ENCODE assay signal across 8 mouse cellular contexts in the genomic region with DNA sequence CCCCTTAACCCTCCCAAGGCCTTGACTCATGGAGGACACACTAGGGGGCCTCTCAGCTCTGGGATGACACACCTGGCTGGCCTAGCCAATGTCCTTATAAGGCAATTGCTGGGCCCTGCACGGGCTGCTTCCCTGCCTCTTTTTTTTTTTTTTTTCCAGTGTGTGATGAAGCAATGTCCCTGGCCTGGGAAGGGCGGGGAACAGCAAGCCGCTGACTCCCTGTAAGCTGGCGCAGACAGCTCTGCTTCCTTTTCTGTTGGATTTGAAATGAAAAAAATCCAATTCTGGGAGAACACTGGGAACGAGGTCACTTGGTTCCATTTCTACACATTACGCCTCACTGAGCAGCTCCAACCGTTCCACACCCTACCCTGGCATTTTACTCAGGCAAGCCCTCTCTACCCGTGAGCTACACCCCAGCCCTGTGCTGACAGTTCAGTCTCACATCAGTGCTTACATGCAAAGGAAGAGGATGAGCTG.
DNase-seq lines count a peak whose midpoint lies in the region; ATAC-seq and TF ChIP-seq lines count a peak whose summit lies in the region.

No protein-coding gene starts in this region.

- no peaks in the 10 kb centered on the region for H3K36me3 ChIP-seq in midbrain, embryonic 13.5 days
- H3K36me3 ChIP-seq in midbrain, embryonic 11.5 days (ENCODE audit: control insufficient read depth, insufficient read depth, low read length): no peaks in the 10 kb centered on the region
- no peaks in the 10 kb centered on the region for H3K36me3 ChIP-seq in heart, embryonic 11.5 days (ENCODE audit: control insufficient read depth, insufficient read depth, low read length)
- no peaks in the 10 kb centered on the region for H3K36me3 ChIP-seq in liver, embryonic 14.5 days (replicated peaks; ENCODE audit: control insufficient read depth, insufficient read depth, low read depth)
- H3K36me3 ChIP-seq in stomach, postnatal 0 days (ENCODE audit: control insufficient read depth, insufficient read depth, low read length): no peaks in the 10 kb centered on the region

- no peaks in the 10 kb centered on the region for H3K9me3 ChIP-seq in midbrain, embryonic 13.5 days
- H3K9me3 ChIP-seq in midbrain, embryonic 11.5 days (ENCODE audit: control insufficient read depth, low read length): no peaks in the 10 kb centered on the region
- no peaks in the 10 kb centered on the region for H3K9me3 ChIP-seq in heart, embryonic 11.5 days (replicated peaks; ENCODE audit: control insufficient read depth, low read length)
- H3K9me3 ChIP-seq in liver, embryonic 14.5 days (ENCODE audit: control insufficient read depth, low read length): no peaks in the 10 kb centered on the region
- H3K9me3 ChIP-seq in stomach, postnatal 0 days (ENCODE audit: control insufficient read depth, low read length): no peaks in the 10 kb centered on the region

- TF ChIP-seq EP300 in liver, embryonic 14.5 days (IDR thresholded peaks at IDR 0.05; ENCODE audit: low read depth): no peak
- no peak for TF ChIP-seq EP300 in stomach, postnatal 0 days (optimal IDR thresholded peaks at IDR 0.05)

- H3K4me3 ChIP-seq in midbrain, embryonic 13.5 days (replicated peaks): no peak overlapping the region
- H3K4me3 ChIP-seq in midbrain, embryonic 11.5 days (ENCODE audit: low read depth, low read length): no peak overlapping the region
- H3K4me3 ChIP-seq in heart, embryonic 11.5 days (ENCODE audit: low read depth, low read length): no peak overlapping the region
- no peak overlapping the region for H3K4me3 ChIP-seq in liver, embryonic 14.5 days (ENCODE audit: insufficient read depth in 1 of 2, low read depth in 2 of 2, low read length in 2 of 2)
- H3K4me3 ChIP-seq in stomach, postnatal 0 days (ENCODE audit: low read depth, low read length): no peak overlapping the region

- H3K27ac ChIP-seq in midbrain, embryonic 13.5 days: peak overlapping the region; percentile 11; the same call in 1 of the 2 replicates
- H3K27ac ChIP-seq in midbrain, embryonic 11.5 days (ENCODE audit: low read depth, low read length): no peak overlapping the region
- H3K27ac ChIP-seq in heart, embryonic 11.5 days (ENCODE audit: low read depth, low read length): no peak overlapping the region
- no peak overlapping the region for H3K27ac ChIP-seq in liver, embryonic 14.5 days
- H3K27ac ChIP-seq in stomach, postnatal 0 days (replicated peaks): peak overlapping the region; percentile 82

- peaks cover 9% of the 10 kb centered on the region; the same call in 1 of the 2 replicates for H3K4me1 ChIP-seq in midbrain, embryonic 13.5 days (replicated peaks)
- no peaks in the 10 kb centered on the region for H3K4me1 ChIP-seq in midbrain, embryonic 11.5 days (ENCODE audit: control insufficient read depth, insufficient read depth, low read length)
- H3K4me1 ChIP-seq in heart, embryonic 11.5 days (ENCODE audit: control insufficient read depth, insufficient read depth, low read length): peaks cover 3% of the 10 kb centered on the region; the same call in 1 of the 2 replicates
- H3K4me1 ChIP-seq in liver, embryonic 14.5 days (replicated peaks; ENCODE audit: control insufficient read depth in 2 of 2, insufficient read depth in 2 of 2, low read length in 1 of 2): peaks cover 0 to 2% of the 10 kb centered on the region in 2 experiments; a peak in 1 of 4 replicates
- peaks cover 3% of the 10 kb centered on the region; the same call in 1 of the 2 replicates for H3K4me1 ChIP-seq in stomach, postnatal 0 days (replicated peaks; ENCODE audit: control insufficient read depth, insufficient read depth)

- no peak overlapping the region for H3K4me2 ChIP-seq in midbrain, embryonic 13.5 days (replicated peaks)
- H3K4me2 ChIP-seq in midbrain, embryonic 11.5 days: no peak overlapping the region
- no peak overlapping the region for H3K4me2 ChIP-seq in heart, embryonic 11.5 days
- no peak overlapping the region for H3K4me2 ChIP-seq in liver, embryonic 14.5 days (ENCODE audit: low read depth)
- no peak overlapping the region for H3K4me2 ChIP-seq in stomach, postnatal 0 days (replicated peaks; ENCODE audit: low read depth)

- no peak overlapping the region for H3K9ac ChIP-seq in midbrain, embryonic 13.5 days (replicated peaks)
- H3K9ac ChIP-seq in midbrain, embryonic 11.5 days (ENCODE audit: low read length): no peak overlapping the region
- H3K9ac ChIP-seq in heart, embryonic 11.5 days (ENCODE audit: low read depth, low read length): 0 out of 2 replicates have a peak overlapping the region, but pooled peaks have one; percentile 16
- no peak overlapping the region for H3K9ac ChIP-seq in liver, embryonic 14.5 days (replicated peaks)
- no peak overlapping the region for H3K9ac ChIP-seq in stomach, postnatal 0 days (ENCODE audit: low read length)

- TF ChIP-seq CTCF in liver, embryonic 14.5 days (IDR thresholded peaks at IDR 0.05; ENCODE audit: low read depth): no peak
- TF ChIP-seq CTCF in stomach, postnatal 0 days (IDR thresholded peaks at IDR 0.05; ENCODE audit: low read depth): 0 out of 2 replicates have a peak, but pooled peaks have one; percentile 24

- 0 out of 2 replicates have a peak, but pooled peaks have one; percentile 51 for ATAC-seq in midbrain, embryonic 13.5 days
- no peak for ATAC-seq in midbrain, embryonic 11.5 days (ENCODE audit: low FRiP score)
- no peak for ATAC-seq in heart, embryonic 11.5 days (replicated peaks; ENCODE audit: insufficient number of reproducible peaks, low FRiP score, low TSS enrichment)
- ATAC-seq in liver, embryonic 14.5 days (ENCODE audit: insufficient read depth): no peak
- peak; percentile 82 for ATAC-seq in stomach, postnatal 0 days (ENCODE audit: low FRiP score, low TSS enrichment)
- ATAC-seq in frontal cortex, adult (ENCODE audit: low TSS enrichment): no peak
- ATAC-seq in CD4-positive, CD25-positive, alpha-beta regulatory T cell, adult 4 months: no peak

- H3K27me3 ChIP-seq in midbrain, embryonic 13.5 days: no peaks in the 10 kb centered on the region
- H3K27me3 ChIP-seq in midbrain, embryonic 11.5 days (ENCODE audit: control insufficient read depth, insufficient read depth, low read length): no peaks in the 10 kb centered on the region
- no peaks in the 10 kb centered on the region for H3K27me3 ChIP-seq in heart, embryonic 11.5 days (ENCODE audit: control insufficient read depth, insufficient read depth, low read length)
- H3K27me3 ChIP-seq in liver, embryonic 14.5 days (ENCODE audit: control insufficient read depth, insufficient read depth, low read length): no peaks in the 10 kb centered on the region
- no peaks in the 10 kb centered on the region for H3K27me3 ChIP-seq in stomach, postnatal 0 days (ENCODE audit: control insufficient read depth, insufficient read depth, low read length)

- WGBS in midbrain, embryonic 13.5 days: 53% methylated on average over 8 of the region's 8 CpGs
- WGBS in midbrain, embryonic 11.5 days: 52% methylated on average over 8 of the region's 8 CpGs
- WGBS in heart, embryonic 11.5 days (ENCODE audit: insufficient replicate concordance): 53% methylated on average over 8 of the region's 8 CpGs
- 52% methylated on average over 8 of the region's 8 CpGs for WGBS in liver, embryonic 14.5 days (ENCODE audit: insufficient replicate concordance)
- WGBS in stomach, postnatal 0 days: 23% methylated on average over 8 of the region's 8 CpGs

- DNase-seq in midbrain, embryonic 11.5 days (ENCODE audit: low spot score, missing footprints): no peak
- peak in 2 of 3 experiments; percentile 4 for DNase-seq in liver, embryonic 14.5 days (ENCODE audit: low read depth in 3 of 3, low spot score in 3 of 3)
- DNase-seq in stomach, postnatal 0 days (ENCODE audit: low spot score): peak; percentile 58
- no peak for DNase-seq in spleen, postnatal 14 days (ENCODE audit: low spot score in 2 of 2)

Comparison
In these comparisons a context has a peak if more than half of its experiments do, and no peak if none do; other contexts are left out.
1. ATAC-seq: peak in midbrain, embryonic 13.5 days (single experiment) and stomach, postnatal 0 days (single experiment); none in midbrain, embryonic 11.5 days (single experiment), heart, embryonic 11.5 days (single experiment), liver, embryonic 14.5 days (single experiment), frontal cortex, adult (single experiment) and CD4-positive, CD25-positive, alpha-beta regulatory T cell, adult 4 months (single experiment).
2. H3K27ac ChIP-seq: peak in midbrain, embryonic 13.5 days (single experiment) and stomach, postnatal 0 days (single experiment); none in midbrain, embryonic 11.5 days (single experiment), heart, embryonic 11.5 days (single experiment) and liver, embryonic 14.5 days (single experiment).
3. DNase-seq: peak in liver, embryonic 14.5 days (2 of 3) and stomach, postnatal 0 days (single experiment); none in midbrain, embryonic 11.5 days (single experiment) and spleen, postnatal 14 days (0 of 2).